Mouse (Mus musculus): Measurements from ENCODE around the gene Sclt1.

The Sclt1 gene

GRCm38 (mm10) chr3:41585548-41585947, 156.8 kb downstream of the Sclt1 start:
- DNase-seq = no peak

GRCm38 (mm10) chr3:41583621-41584020, 158.7 kb downstream of the Sclt1 start:
- DNase-seq = peak; percentile 62

- DNase-seq = no peak
Measured at GRCm38 (mm10) chr3:41583092-41583491, 159.2 kb downstream of the Sclt1 start.

GRCm38 (mm10) chr3:41582256-41582655, 160.1 kb downstream of the Sclt1 start:
- DNase-seq = no peak

GRCm38 (mm10) chr3:41581436-41581835, 160.9 kb downstream of the Sclt1 start:
- no peak for DNase-seq

GRCm38 (mm10) chr3:41580401-41581323, 161.7 kb downstream of the Sclt1 start:
- no peak for DNase-seq

- no peak for DNase-seq
Measured at GRCm38 (mm10) chr3:41579873-41580272, 162.4 kb downstream of the Sclt1 start.

GRCm38 (mm10) chr3:41577240-41577639, 165.1 kb downstream of the Sclt1 start:
- DNase-seq = no peak
